Mouse (Mus musculus) monocyte, adult 59 days (primary cell): ENCODE data around the gene Alyref. TPM values are rescaled to one million over a fixed set of nuclear protein-coding genes. Genes with fewer than 3 reads are reported as not detected.

Experiments
- total RNA-seq, 2 experiments: library from RNA; stranded (reverse); gene quantifications; one replicate each; pipeline ENCODE4 v1.2.4; 2023

Gene Alyref
- 100 to 1,000 TPM in 1 of 2 experiments, 10 to 100 TPM in 1; 90.1 to 103 TPM for total RNA-seq

GRCm38 (mm10) chr11:120598283-120598989, at the start of gene Alyref, which contains the start of gene Anapc11:
TSS of gene Alyref (minus strand) at chr11:120598365.
TSS of gene Anapc11 (plus strand) at chr11:120598421.

GRCm38 (mm10) chr11:120643601-120643987, 45.4 kb upstream of the Alyref start, which contains the start of gene Pycr1:
TSS of gene Pycr1 (minus strand) at chr11:120643769.

GRCm38 (mm10) chr11:120633520-120634343, 35.6 kb upstream of the Alyref start, which contains the start of gene Mafg:
TSS of gene Mafg (minus strand) at chr11:120633600.

GRCm38 (mm10) chr11:120625152-120625775, 27.1 kb upstream of the Alyref start, which contains the start of gene Sirt7:
TSS of gene Sirt7 (minus strand) at chr11:120625240.

GRCm38 (mm10) chr11:120617519-120618112, 19.5 kb upstream of the Alyref start, which contains the start of gene Pcyt2:
TSS of gene Pcyt2 (minus strand) at chr11:120617936.

GRCm38 (mm10) chr11:120608241-120609034, 10.3 kb upstream of the Alyref start, which contains the start of gene Npb:
TSS of gene Npb (plus strand) at chr11:120608477.

GRCm38 (mm10) chr11:120581490-120582267, 16.5 kb downstream of the Alyref start, which contains the start of gene Arhgdia:
TSS of gene Arhgdia (minus strand) at chr11:120581624.

GRCm38 (mm10) chr11:120572752-120573584, 25.2 kb downstream of the Alyref start, which contains the start of gene P4hb:
TSS of gene P4hb (minus strand) at chr11:120573253.

GRCm38 (mm10) chr11:120550810-120551440, 47.2 kb downstream of the Alyref start, which contains the start of gene Ppp1r27:
TSS of gene Ppp1r27 (minus strand) at chr11:120551132.

GRCm38 (mm10) chr11:120549168-120549945, 48.8 kb downstream of the Alyref start, which contains the start of gene Mcrip1:
TSS of gene Mcrip1 (minus strand) at chr11:120549727.

Other genes with a start within 250 kb of the Alyref start
- 1,000 to 10,000 TPM; 2,824 to 3,098 TPM for gene Actg1, start 249.8 kb downstream of the Alyref start, total RNA-seq
- gene Fscn2, start 236.8 kb downstream of the Alyref start, total RNA-seq: not detected
- gene Faap100, start 219.6 kb downstream of the Alyref start, total RNA-seq: 10 to 100 TPM; 15.8 to 18.4 TPM
- 10 to 100 TPM; 52.6 to 67.1 TPM for gene Nploc4, start 160.7 kb downstream of the Alyref start, total RNA-seq
- gene Tspan10, start 155.7 kb downstream of the Alyref start, total RNA-seq: 10 to 100 TPM in 1 of 2 experiments, 1 to 10 TPM in 1; 1.9 to 17.2 TPM
- under 1 TPM in 1 of 2 experiments, not detected in 1; 0.36 TPM for gene Pde6g, start 144.9 kb downstream of the Alyref start, total RNA-seq
- gene Oxld1, start 140.3 kb downstream of the Alyref start, total RNA-seq: 1 to 10 TPM; 8.9 to 9.5 TPM
- 10 to 100 TPM; 11.6 to 12.6 TPM for gene Ccdc137, start 140.2 kb downstream of the Alyref start, total RNA-seq
- gene Arl16, start 130.8 kb downstream of the Alyref start, total RNA-seq: 10 to 100 TPM in 1 of 2 experiments, 1 to 10 TPM in 1; 7.8 to 11.3 TPM
- gene Mrpl12, start 113.8 kb downstream of the Alyref start, total RNA-seq: 10 to 100 TPM; 25.0 to 26.6 TPM
- 10 to 100 TPM; 11.1 to 14.2 TPM for gene Slc25a10, start 106.5 kb downstream of the Alyref start, total RNA-seq
- gene Gcgr, start 67.7 kb downstream of the Alyref start, total RNA-seq: not detected
- gene Mcrip1, start 48.6 kb downstream of the Alyref start, total RNA-seq: 10 to 100 TPM; 52.0 to 52.6 TPM
- gene Ppp1r27, start 47.2 kb downstream of the Alyref start, total RNA-seq: not detected
- 100 to 1,000 TPM; 348 to 375 TPM for gene P4hb, start 25.1 kb downstream of the Alyref start, total RNA-seq
- gene Arhgdia, start 16.7 kb downstream of the Alyref start, total RNA-seq: 100 to 1,000 TPM; 623 to 655 TPM
- gene Anapc11, start 56 bp upstream of the Alyref start, total RNA-seq: 10 to 100 TPM; 55.8 to 56.4 TPM
- gene Npb, start 10.1 kb upstream of the Alyref start, total RNA-seq: 1 to 10 TPM in 1 of 2 experiments, not detected in 1; 1.4 TPM
- 10 to 100 TPM; 66.8 to 75.4 TPM for gene Pcyt2, start 19.6 kb upstream of the Alyref start, total RNA-seq
- gene Sirt7, start 26.9 kb upstream of the Alyref start, total RNA-seq: 100 to 1,000 TPM; 122 to 125 TPM
- 100 to 1,000 TPM in 1 of 2 experiments, 10 to 100 TPM in 1; 96.6 to 101 TPM for gene Mafg, start 35.2 kb upstream of the Alyref start, total RNA-seq
- under 1 TPM in 1 of 2 experiments, not detected in 1; 0.27 TPM for gene Pycr1, start 45.4 kb upstream of the Alyref start, total RNA-seq
- not detected for gene Myadml2, start 49.8 kb upstream of the Alyref start, total RNA-seq
- not detected for gene Notum, start 62.8 kb upstream of the Alyref start, total RNA-seq
- gene Aspscr1, start 74.6 kb upstream of the Alyref start, total RNA-seq: 10 to 100 TPM; 77.9 to 83.1 TPM
- gene Cenpx, start 115.4 kb upstream of the Alyref start, total RNA-seq: 10 to 100 TPM; 34.6 to 45.6 TPM
- 10 to 100 TPM; 30.5 to 36.0 TPM for gene Lrrc45, start 115.6 kb upstream of the Alyref start, total RNA-seq
- gene Rac3, start 123.1 kb upstream of the Alyref start, total RNA-seq: 1 to 10 TPM; 1.0 to 2.9 TPM
- 10 to 100 TPM; 26.2 to 29.1 TPM for gene Dcxr, start 128.9 kb upstream of the Alyref start, total RNA-seq
- 10 to 100 TPM; 11.8 to 24.2 TPM for gene Cbr2, start 133.7 kb upstream of the Alyref start, total RNA-seq
- gene Hmga1b, start 164.4 kb upstream of the Alyref start, total RNA-seq: 10 to 100 TPM; 40.5 to 48.6 TPM
- gene Rfng, start 185.8 kb upstream of the Alyref start, total RNA-seq: 10 to 100 TPM; 16.9 to 20.9 TPM
- gene Gps1, start 185.9 kb upstream of the Alyref start, total RNA-seq: 10 to 100 TPM; 53.1 to 57.5 TPM
- 10 to 100 TPM; 39.3 to 50.0 TPM for gene Dus1l, start 198.0 kb upstream of the Alyref start, total RNA-seq
- 10 to 100 TPM; 46.7 to 64.3 TPM for gene Fasn, start 226.2 kb upstream of the Alyref start, total RNA-seq